Comparison of ENCODE assay signal across 11 mouse cellular contexts in genomic region chr14:27341486-27341885, GRCm38 (mm10).
DNase-seq lines count a peak whose midpoint lies in the region; ATAC-seq and TF ChIP-seq lines count a peak whose summit lies in the region.
"Had no signal": no experiment of that assay in that cellular context is flagged by ENCODE, and none has a peak within 500 bp of the region (broad histone marks: within the 10 kb centered on the region; RNA-seq: fewer than 3 reads in every experiment).

No protein-coding gene starts in this region.

- H3K9me3 ChIP-seq in liver, embryonic 11.5 days (ENCODE audit: control insufficient read depth, low read length): no peaks in the 10 kb centered on the region
- no peaks in the 10 kb centered on the region for H3K9me3 ChIP-seq in liver, embryonic 13.5 days (replicated peaks)
- H3K9me3 ChIP-seq in hindbrain, embryonic 11.5 days (ENCODE audit: control insufficient read depth, low read length): no peaks in the 10 kb centered on the region
- H3K9me3 ChIP-seq: forebrain, embryonic 12.5 days had no signal

- no peak overlapping the region for H3K4me2 ChIP-seq in liver, embryonic 11.5 days
- no peak overlapping the region for H3K4me2 ChIP-seq in liver, embryonic 13.5 days
- H3K4me2 ChIP-seq in hindbrain, embryonic 11.5 days (replicated peaks; ENCODE audit: low read depth, low read length): no peak overlapping the region
- H3K4me2 ChIP-seq: forebrain, embryonic 12.5 days had no signal

- DNase-seq in liver, adult 2 months (ENCODE audit: extremely low read depth, low read depth, low spot score): no peak
- no peak for DNase-seq in liver, embryonic 11.5 days (ENCODE audit: low spot score)
- DNase-seq in NIH3T3 (ENCODE audit: low read depth): peak; percentile 35
- no peak for DNase-seq in liver, embryonic 13.5 days
- DNase-seq in thymus, postnatal 0 days (ENCODE audit: low spot score): peak; percentile 52
- no peak for DNase-seq in hindbrain, embryonic 11.5 days (ENCODE audit: low spot score)
- DNase-seq in urinary bladder, postnatal 10 days (ENCODE audit: low spot score): no peak
- DNase-seq: lung, postnatal 14 days; right cerebral cortex, postnatal 14 days had no signal

- ATAC-seq in liver, embryonic 11.5 days (replicated peaks; ENCODE audit: low FRiP score): no peak
- no peak for ATAC-seq in liver, embryonic 13.5 days (ENCODE audit: low read depth)
- ATAC-seq in hindbrain, embryonic 11.5 days (ENCODE audit: low FRiP score): no peak
- no peak for ATAC-seq in erythroblast, adult 5-6 weeks (replicated peaks; ENCODE audit: low FRiP score, poor library complexity, severe bottlenecking)

- no peaks in the 10 kb centered on the region for H3K27me3 ChIP-seq in liver, adult 2 months (ENCODE audit: control insufficient read depth, insufficient read depth, low read length)
- no peaks in the 10 kb centered on the region; the same call in 1 of the 2 replicates for H3K27me3 ChIP-seq in liver, embryonic 11.5 days (replicated peaks; ENCODE audit: control insufficient read depth, insufficient read depth, low read length)
- peaks cover 9% of the 10 kb centered on the region for H3K27me3 ChIP-seq in liver, embryonic 13.5 days
- H3K27me3 ChIP-seq in hindbrain, embryonic 11.5 days (ENCODE audit: control insufficient read depth, insufficient read depth, low read length): peaks cover 11% of the 10 kb centered on the region

- H3K4me3 ChIP-seq in liver, adult 2 months (ENCODE audit: insufficient read depth, low read depth, low read length): no peak overlapping the region
- H3K4me3 ChIP-seq in liver, embryonic 11.5 days (ENCODE audit: low read depth, low read length): no peak overlapping the region
- H3K4me3 ChIP-seq in liver, embryonic 13.5 days (replicated peaks): no peak overlapping the region
- no peak overlapping the region for H3K4me3 ChIP-seq in hindbrain, embryonic 11.5 days (ENCODE audit: low read depth, low read length)
- H3K4me3 ChIP-seq: forebrain, embryonic 12.5 days had no signal

- peak overlapping the region; percentile 61 for H3K27ac ChIP-seq in liver, adult 2 months (replicated peaks; ENCODE audit: insufficient read depth, low read depth, low read length)
- no peak overlapping the region for H3K27ac ChIP-seq in liver, embryonic 11.5 days (ENCODE audit: low read depth, low read length)
- H3K27ac ChIP-seq in liver, embryonic 13.5 days: peak overlapping the region; percentile 43; the same call in 1 of the 2 replicates
- H3K27ac ChIP-seq in hindbrain, embryonic 11.5 days (ENCODE audit: low read depth, low read length): no peak overlapping the region
- H3K27ac ChIP-seq: forebrain, embryonic 12.5 days had no signal

- peaks cover 45% of the 10 kb centered on the region for H3K4me1 ChIP-seq in liver, adult 2 months (ENCODE audit: control insufficient read depth, insufficient read depth, low read length)
- H3K4me1 ChIP-seq in liver, embryonic 11.5 days (replicated peaks; ENCODE audit: control insufficient read depth, insufficient read depth, low read length): peaks cover 6% of the 10 kb centered on the region; the same call in 1 of the 2 replicates
- H3K4me1 ChIP-seq in liver, embryonic 13.5 days (replicated peaks): peaks cover 39% of the 10 kb centered on the region
- no peaks in the 10 kb centered on the region for H3K4me1 ChIP-seq in hindbrain, embryonic 11.5 days (replicated peaks; ENCODE audit: control insufficient read depth, insufficient read depth, low read length)

- no peak for TF ChIP-seq CTCF in liver, adult 2 months (IDR thresholded peaks at IDR 0.05; ENCODE audit: low read depth, low read length)

- H3K79me2 ChIP-seq in liver, adult 2 months (ENCODE audit: control insufficient read depth, insufficient read depth, low read length): peaks cover 22% of the 10 kb centered on the region; the same call in 1 of the 2 replicates

- H3K36me3 ChIP-seq in liver, adult 2 months (ENCODE audit: control insufficient read depth, insufficient read depth, low read length): no peaks in the 10 kb centered on the region
- no peaks in the 10 kb centered on the region for H3K36me3 ChIP-seq in liver, embryonic 11.5 days (ENCODE audit: control insufficient read depth, insufficient read depth, low read length)
- H3K36me3 ChIP-seq in liver, embryonic 13.5 days: peaks cover 5% of the 10 kb centered on the region; the same call in 1 of the 2 replicates
- H3K36me3 ChIP-seq in hindbrain, embryonic 11.5 days (ENCODE audit: control insufficient read depth, insufficient read depth, low read length): no peaks in the 10 kb centered on the region
- H3K36me3 ChIP-seq: forebrain, embryonic 12.5 days had no signal

- 29% methylated on average over 5 of the region's 5 CpGs for WGBS in liver, adult 2 months
- WGBS in liver, embryonic 11.5 days: 70% methylated on average over 5 of the region's 5 CpGs
- 50% methylated on average over 5 of the region's 5 CpGs for WGBS in liver, embryonic 13.5 days (ENCODE audit: insufficient replicate concordance)
- 84% methylated on average over 5 of the region's 5 CpGs for WGBS in hindbrain, embryonic 11.5 days

- no peak for TF ChIP-seq POLR2A in liver, adult 2 months (IDR thresholded peaks at IDR 0.05; ENCODE audit: extremely low read depth, insufficient read depth, low read length)

- 0 out of 2 replicates have a peak overlapping the region, but pooled peaks have one; percentile 11 for H3K9ac ChIP-seq in liver, adult 2 months (ENCODE audit: low read depth, low read length)
- H3K9ac ChIP-seq in liver, embryonic 11.5 days (ENCODE audit: low read depth, low read length): no peak overlapping the region
- no peak overlapping the region for H3K9ac ChIP-seq in liver, embryonic 13.5 days
- no peak overlapping the region for H3K9ac ChIP-seq in hindbrain, embryonic 11.5 days (ENCODE audit: low read depth, low read length)
- H3K9ac ChIP-seq: forebrain, embryonic 12.5 days had no signal

Comparison
In these comparisons a context has a peak if more than half of its experiments do, and no peak if none do; other contexts are left out.
1. H3K27ac ChIP-seq: peak in liver, adult 2 months (single experiment) and liver, embryonic 13.5 days (single experiment); none in liver, embryonic 11.5 days (single experiment) and hindbrain, embryonic 11.5 days (single experiment).
2. DNase-seq: peak in NIH3T3 (single experiment) and thymus, postnatal 0 days (single experiment); none in liver, adult 2 months (single experiment), liver, embryonic 11.5 days (single experiment), liver, embryonic 13.5 days (single experiment), hindbrain, embryonic 11.5 days (single experiment) and urinary bladder, postnatal 10 days (single experiment).